Mouse (Mus musculus): ENCODE data around the gene Celf2.
"Not testable (repeated sequence)": the region's sequence is repeated elsewhere in the genome, so short reads cannot be mapped to it uniquely, and the experiment has no call there.

Celf2 gene

GRCm38 (mm10) chr2:7509463-7509862 is at the start of gene Celf2:
Gene Celf2, minus strand, starts transcription at chr2:7509563.
- not testable (repeated sequence) for DNase-seq (ENCODE audit: low spot score)

DNA sequence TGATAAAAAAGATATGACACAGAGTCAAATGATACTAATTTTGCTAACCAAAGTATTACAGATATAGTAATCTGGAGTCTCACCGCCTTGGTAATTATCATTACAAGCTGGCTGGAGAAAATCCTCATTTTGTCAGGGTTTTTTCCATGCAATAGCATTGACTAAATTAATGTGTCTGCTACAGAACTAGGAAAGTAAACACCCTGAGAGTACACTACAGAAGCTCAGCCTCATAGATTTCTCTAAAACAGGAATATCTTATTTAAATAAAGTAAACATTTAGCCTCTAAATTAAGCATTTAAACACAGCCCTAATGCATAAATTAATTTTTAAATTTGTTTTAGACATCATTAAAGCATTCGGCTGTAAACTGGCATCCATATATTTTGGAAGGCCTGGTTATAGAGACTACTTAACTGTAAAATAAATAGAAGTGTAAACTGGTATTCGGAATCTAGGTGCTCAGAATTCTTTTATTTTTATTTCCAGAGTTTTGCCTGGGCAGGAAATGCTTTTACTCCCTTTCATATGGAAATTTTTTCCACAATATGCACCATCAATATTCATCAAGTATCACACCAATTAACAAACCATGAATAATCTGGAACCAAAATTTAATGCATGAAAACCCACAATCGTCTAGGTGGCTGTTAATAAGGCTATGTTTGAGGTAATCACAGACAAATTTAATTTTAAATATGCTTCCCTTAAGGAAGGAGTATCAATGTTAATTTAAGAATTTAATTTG is 46.0 kb upstream of the Celf2 start:
- no peak for DNase-seq (ENCODE audit: low spot score)

DNA sequence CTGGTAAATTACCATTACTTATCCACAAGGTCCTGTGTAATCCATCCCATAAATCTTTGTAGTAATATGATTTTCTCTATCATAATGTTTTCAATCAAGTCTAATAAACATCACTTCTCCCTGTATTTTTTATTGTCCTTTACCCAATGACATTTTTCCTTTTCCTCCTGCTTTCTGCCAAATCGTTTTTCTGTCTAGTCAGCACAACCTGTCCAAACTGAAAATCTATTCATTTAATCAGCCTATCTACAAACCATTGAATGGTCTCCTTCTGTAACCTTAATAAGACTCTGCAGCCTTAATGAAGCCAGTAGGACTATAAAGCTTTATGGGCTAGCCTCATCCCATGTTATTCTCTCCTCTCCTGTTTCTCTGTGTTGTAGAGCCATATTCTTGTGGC is 45.2 kb upstream of the Celf2 start:
- DNase-seq (ENCODE audit: low spot score): no peak

DNA sequence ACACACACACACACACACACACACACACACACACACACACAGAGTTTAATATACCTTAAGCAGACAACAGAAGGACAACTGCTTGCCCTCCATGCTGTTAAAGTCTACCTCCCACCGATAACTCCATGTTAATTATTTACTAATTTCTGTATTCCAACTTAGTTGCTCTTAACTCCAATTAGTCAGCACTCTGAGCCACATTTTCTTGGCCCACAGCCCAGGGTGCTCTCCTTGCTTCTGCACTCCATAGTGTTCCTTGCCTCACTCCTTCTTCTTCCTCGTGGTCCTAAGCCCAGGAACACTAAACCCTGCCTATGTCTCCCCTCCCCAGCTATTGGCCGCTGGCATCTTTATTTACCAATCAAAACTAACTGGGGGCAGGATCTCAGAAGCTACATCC is 43.5 kb upstream of the Celf2 start:
- no peak for DNase-seq (ENCODE audit: low spot score)

- no peak for DNase-seq (ENCODE audit: low spot score)
Observed at GRCm38 (mm10) chr2:7548886-7549285, 39.5 kb upstream of the Celf2 start.

- DNase-seq (ENCODE audit: low spot score): no peak
Observed at GRCm38 (mm10) chr2:7534615-7535204, 25.3 kb upstream of the Celf2 start.

DNA sequence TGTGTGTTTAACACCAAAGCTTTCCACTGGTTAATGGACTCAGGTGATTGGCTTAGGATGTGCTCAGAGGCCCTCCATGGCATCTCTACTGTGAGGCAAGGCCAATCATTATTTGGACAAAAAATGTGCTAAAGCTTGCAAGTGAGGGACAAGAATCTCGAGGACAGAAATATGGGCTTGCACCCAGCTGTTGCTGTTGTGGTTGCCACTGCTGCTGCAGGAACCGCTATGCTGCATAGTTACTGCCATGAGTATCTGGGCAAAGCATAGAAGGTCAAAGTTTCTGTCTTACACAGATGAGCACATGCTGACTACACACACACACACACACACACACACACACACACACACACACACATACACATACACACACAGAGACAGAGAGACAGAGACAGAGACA is 24.8 kb upstream of the Celf2 start:
- no peak for DNase-seq (ENCODE audit: low spot score)

GRCm38 (mm10) chr2:7531185-7531960 is 22.0 kb upstream of the Celf2 start:
- DNase-seq (ENCODE audit: low spot score): no peak

DNA sequence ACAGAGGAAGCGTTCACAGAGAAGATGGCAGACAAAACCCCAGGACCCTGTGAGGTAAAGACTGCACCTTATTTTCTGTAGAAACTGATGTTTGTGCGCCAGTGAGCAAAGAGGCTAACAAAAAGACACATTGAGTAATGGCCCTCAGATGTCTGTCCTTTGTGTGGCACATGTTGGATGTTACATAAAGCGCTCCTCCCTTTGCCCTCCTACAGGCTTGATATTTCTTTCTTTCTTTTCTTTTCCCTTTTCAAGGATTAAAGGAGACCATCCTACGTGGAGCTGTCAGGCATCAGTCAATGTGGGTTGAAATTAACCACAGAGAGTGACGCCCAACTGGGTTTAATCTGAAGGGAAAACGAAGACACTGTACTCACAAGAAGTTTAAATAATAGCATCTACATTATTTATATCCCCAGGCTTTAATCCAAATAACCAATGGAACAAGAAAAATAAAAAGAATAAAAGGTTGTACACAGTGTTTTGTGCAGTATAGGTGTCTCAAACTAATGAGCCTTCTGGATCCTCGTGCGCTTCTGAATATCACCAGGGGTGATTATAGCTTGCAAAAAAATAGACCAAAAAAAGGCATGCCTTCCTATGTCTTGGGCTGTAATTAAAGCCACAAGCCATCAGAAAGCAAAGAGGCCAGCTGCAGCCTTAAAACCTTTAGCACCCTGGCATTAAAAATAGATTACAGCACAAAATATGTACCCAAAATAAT is 21.3 kb upstream of the Celf2 start:
- no peak for DNase-seq (ENCODE audit: low spot score)

DNA sequence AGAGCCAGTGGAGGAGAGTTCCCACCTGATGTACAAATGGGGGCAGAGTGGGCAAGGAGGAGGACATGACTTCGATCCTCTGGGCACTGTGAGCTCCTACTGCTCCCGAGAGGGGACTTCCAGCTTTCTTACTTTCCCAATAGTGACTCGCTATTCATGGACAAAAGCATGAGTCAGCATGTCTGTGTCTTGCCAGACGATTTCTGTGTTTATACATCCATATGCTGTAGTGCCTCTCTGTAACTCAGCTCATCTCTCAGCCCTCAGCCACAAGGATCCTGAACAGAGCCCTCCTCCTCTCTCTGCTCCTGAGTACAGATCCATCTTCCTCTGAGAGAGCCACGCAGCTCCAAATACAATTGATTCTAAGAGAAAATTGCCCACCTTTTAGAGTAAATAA is 20.3 kb upstream of the Celf2 start:
- DNase-seq (ENCODE audit: low spot score): no peak

- DNase-seq (ENCODE audit: low spot score): no peak
Observed at GRCm38 (mm10) chr2:7526696-7527095, 17.3 kb upstream of the Celf2 start.

- no peak for DNase-seq (ENCODE audit: low spot score)
Observed at GRCm38 (mm10) chr2:7519473-7519872, 10.1 kb upstream of the Celf2 start.

GRCm38 (mm10) chr2:7493420-7493819 is 15.9 kb downstream of the Celf2 start:
- DNase-seq (ENCODE audit: low spot score): no peak

DNA sequence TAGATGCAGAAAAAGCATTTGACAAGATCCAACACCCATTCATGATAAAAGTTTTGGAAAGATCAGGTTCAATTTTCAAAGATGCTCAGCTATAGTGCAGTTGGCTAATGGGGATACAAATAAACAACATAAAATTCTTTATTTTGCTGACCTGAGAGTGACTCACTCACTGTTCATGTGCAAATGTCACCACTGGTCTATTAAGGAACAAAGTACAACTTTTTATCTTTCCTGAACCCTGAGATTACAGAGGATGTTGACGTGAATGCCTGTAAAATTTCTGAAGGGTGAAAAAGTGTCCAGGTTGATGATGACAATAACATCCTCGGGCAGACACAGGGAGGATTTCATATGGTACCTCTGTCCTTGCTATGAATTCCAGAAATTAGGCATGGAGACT is 24.4 kb downstream of the Celf2 start:
- no peak for DNase-seq (ENCODE audit: low spot score)

DNA sequence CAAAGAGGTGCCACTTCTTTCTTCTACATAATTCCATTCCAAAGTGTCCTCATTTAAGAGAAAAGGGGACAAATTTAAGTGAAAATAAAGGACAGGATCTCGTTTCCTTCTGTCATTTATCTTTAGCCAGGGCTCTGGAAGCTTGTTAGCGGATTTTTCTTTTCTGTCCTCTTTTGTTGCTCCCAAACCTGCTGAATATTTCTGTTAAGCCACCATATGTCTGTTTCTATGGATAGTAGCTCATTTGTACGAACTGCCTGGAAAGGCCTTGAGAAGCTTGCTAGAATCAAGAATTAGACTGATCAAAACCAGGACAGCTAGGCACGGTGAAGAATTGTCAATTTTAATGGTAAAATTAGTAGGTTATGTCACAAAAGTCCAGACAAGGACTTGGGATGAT is 27.3 kb downstream of the Celf2 start:
- DNase-seq (ENCODE audit: low spot score): no peak

- DNase-seq (ENCODE audit: low spot score): no peak
Observed at GRCm38 (mm10) chr2:7460329-7461056, 48.9 kb downstream of the Celf2 start.

DNA sequence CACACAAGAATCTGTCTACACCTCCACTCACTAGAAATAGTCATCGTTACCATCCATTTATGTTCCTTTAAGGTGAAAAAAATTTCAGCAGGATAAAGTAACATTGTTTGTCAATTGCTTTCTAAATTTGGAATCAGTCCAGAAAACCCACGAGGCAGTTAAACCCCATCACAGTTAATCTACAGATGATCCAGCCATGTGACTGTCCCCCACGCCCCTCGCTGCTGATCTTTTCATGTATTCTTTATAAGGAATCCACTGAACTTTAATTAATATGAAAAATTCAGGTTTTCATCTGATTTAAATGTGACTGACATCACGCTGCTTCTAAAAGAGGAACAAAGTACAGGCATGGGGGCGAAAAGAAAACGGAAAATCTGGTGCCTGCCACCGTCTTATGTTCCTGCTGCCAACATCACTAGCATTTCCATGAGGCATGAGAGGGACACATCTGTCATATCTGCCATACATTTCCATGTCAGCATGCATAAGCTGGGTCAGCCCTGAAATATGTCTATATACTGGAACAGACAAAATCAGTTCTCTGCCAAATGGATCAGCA is 70.6 kb downstream of the Celf2 start:
- DNase-seq (ENCODE audit: low spot score): no peak

GRCm38 (mm10) chr2:7426481-7426880 is 82.9 kb downstream of the Celf2 start:
- DNase-seq (ENCODE audit: low spot score): no peak

DNA sequence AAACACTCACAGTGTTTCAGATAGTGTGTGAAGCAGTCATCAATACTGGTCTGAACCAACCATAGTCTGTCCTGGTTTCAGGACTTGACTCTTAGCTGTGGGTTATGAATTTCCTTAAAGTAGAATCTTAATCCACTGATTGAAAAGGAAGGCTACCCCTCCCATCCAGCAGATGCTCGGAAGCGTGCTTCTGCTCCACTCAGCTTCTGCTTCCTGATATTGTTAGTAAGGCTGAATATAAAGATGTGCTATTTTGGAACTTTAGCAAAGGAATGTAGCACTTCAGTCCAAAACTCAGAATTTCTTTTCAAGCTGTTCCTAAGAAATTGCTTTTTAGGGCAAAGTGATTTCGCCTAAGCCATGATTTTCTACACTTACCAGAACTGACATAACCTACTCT is 108.8 kb downstream of the Celf2 start:
- no peak for DNase-seq (ENCODE audit: low spot score)

GRCm38 (mm10) chr2:7395935-7396334 is 113.4 kb downstream of the Celf2 start:
- no peak for DNase-seq (ENCODE audit: low spot score)

GRCm38 (mm10) chr2:7395473-7395872 is 113.9 kb downstream of the Celf2 start:
- DNase-seq (ENCODE audit: low spot score): no peak

DNA sequence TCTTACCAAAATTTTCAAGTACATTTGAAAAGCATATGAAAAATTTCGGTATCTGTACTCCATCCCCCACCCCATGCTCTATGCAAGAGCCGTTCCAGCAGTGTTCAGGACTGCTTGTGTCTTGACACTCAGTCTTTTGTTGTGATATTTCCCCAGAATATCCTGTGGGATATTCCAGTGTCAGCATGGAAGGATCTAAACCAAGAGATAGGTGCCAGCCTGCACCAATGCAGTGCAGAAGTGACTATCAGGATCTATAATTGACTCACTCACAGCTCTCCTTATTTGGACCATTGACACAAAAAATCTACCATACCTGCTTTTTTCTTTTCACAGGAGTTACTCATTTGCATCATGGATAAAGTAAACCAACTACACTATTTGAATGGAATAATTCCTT is 116.9 kb downstream of the Celf2 start:
- DNase-seq (ENCODE audit: low spot score): no peak

Data from urinary bladder, postnatal 10 days (tissue).